Mouse (Mus musculus): Measurements from ENCODE around the gene Nkx1-2. TPM values are rescaled to one million over a fixed set of nuclear protein-coding genes. Genes with fewer than 3 reads are reported as not detected.

The Nkx1-2 gene
- polyA plus RNA-seq, 1 experiment from 2014 or later, result 0.46 TPM

DNA sequence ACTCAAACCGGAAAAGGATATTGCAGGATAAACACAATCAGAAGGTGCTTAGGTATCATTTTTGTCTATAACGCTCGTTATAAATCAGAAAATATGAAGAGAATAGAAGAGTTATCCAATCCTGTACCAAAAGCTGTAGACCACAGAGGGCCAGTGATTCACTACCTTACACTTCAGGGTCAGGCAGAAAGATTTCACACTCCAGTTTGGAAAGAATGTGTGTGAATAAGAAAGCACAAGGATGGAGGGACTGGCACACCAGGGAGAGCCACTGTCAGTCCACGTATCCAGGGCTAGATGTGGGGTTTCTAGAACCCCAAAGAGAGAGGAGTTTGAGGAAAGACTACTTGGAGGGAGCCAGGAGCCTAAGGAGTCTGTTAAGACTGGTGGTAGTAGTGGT is 22.5 kb downstream of the Nkx1-2 start:
- WGBS, result 61% methylated on average over 4 of the region's 4 CpGs
- Histone ChIP-seq H3K4me2 (peak overlapping the region; percentile 79), H3K27me3 (replicated peaks) (0 out of 2 replicates have a peak, but pooled peaks cover 3% of the 10 kb centered on the region)

DNA sequence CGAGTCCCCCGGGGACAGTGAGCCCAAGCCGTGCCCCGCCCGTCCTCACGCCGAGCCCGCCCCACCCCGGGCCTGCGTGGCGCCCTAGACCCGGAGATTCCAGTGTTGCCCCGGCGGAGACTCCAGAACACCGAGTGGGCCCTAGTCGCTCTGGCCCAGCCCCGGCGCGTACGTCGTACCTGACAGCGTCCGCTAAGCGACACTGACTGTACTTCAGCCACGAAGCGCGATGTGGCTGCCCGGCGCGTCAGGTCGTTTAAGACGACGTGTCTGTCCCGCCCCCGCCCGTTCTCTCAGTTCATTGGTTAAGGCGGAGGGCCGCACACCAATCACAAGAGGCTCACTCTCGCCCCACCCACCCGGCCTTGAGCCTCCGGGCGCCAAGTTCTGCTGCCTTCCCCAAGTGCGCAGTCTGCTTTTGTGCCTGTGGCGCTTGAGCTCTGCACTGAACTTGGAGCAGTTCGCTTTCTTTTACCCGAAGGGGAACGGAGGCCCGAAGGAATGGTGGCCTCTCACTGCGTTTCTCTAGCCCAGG is 23.3 kb downstream of the Nkx1-2 start, which contains the start of gene Oat:
TSS of gene Oat (minus strand) at position 283 of the 535 bp plus-strand sequence.
- H3K4me2 ChIP-seq, result peak within 1 kb of the TSS; percentile 79
- peak; percentile 98 for ATAC-seq (ENCODE audit: low FRiP score)
- H3K9me3 ChIP-seq (replicated peaks), result no peaks in the 10 kb centered on the region
- under 1% methylated on average over 49 of the region's 49 CpGs for WGBS
- peak within 1 kb of the TSS; percentile 95 for H3K27ac ChIP-seq (replicated peaks)
- H3K4me1 ChIP-seq, result peaks cover 14% of the 10 kb centered on the region
- no peaks in the 10 kb centered on the region for H3K36me3 ChIP-seq
- H3K9ac ChIP-seq (replicated peaks), result peak within 1 kb of the TSS; percentile 65
- 0 out of 2 replicates have a peak, but pooled peaks cover 3% of the 10 kb centered on the region for H3K27me3 ChIP-seq (replicated peaks)
- peak within 1 kb of the TSS; percentile 82 for H3K4me3 ChIP-seq (replicated peaks)

More for the DNA sequence above, 22.5 kb downstream of the Nkx1-2 start:
- Histone ChIP-seq H3K9me3 (replicated peaks) (no peaks in the 10 kb centered on the region), H3K4me3 (replicated peaks) (peak overlapping the region; percentile 82), H3K4me1 (peaks cover 14% of the 10 kb centered on the region), H3K36me3 (no peaks in the 10 kb centered on the region), H3K9ac (replicated peaks) (no peak overlapping the region), H3K27ac (replicated peaks) (no peak overlapping the region)
- ATAC-seq (ENCODE audit: low FRiP score), result no peak

DNA sequence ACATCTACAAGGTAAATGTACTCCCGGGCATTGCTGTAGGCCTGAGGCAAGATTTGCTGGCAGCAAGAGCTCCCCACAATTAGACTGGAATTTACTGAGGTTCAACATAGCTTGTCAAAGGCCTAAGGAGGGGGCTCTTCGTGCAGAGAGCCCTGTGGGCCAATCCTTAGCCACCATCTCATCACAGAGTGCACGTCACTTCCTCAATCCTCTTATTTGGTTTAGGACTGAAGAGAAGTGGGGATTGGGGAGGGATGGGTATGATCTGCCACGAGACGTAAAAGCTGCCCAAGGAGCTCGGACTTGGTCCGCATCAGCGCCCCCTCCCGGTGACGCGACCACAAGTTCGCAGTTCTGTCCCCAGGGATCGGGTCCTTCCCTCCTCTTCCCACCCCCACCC is 23.8 kb downstream of the Nkx1-2 start:
- Histone ChIP-seq H3K36me3 (no peaks in the 10 kb centered on the region), H3K9ac (replicated peaks) (peak overlapping the region; percentile 65), H3K4me3 (replicated peaks) (peak overlapping the region; percentile 82), H3K27me3 (replicated peaks) (0 out of 2 replicates have a peak, but pooled peaks cover 3% of the 10 kb centered on the region), H3K9me3 (replicated peaks) (no peaks in the 10 kb centered on the region), H3K27ac (replicated peaks) (peak overlapping the region; percentile 95), H3K4me1 (peaks cover 14% of the 10 kb centered on the region), H3K4me2 (peak overlapping the region; percentile 79)
- 0% methylated on average over 13 of the region's 13 CpGs for WGBS
- peak; percentile 94 for ATAC-seq (ENCODE audit: low FRiP score)

DNA sequence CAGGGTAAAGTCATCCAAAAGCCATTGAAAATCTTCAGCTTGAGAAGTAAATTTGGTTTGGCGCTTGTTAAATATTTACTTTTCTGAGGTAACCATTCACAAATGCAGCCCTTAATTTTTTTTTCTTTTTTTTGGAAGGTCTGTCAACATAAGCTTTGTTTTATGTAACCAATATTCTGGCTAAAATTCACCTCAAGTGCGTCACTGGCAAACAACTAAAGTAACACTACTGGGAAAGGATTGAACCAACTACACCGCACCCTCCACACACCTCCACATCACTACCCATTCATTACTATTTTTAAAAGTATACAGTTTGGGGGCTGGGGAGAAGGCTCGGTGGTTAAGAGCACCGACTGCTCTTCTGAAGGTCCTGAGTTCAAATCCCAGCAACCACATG is 24.8 kb downstream of the Nkx1-2 start:
- H3K4me3 ChIP-seq (replicated peaks), result no peak overlapping the region
- no peaks in the 10 kb centered on the region for H3K36me3 ChIP-seq
- H3K9me3 ChIP-seq (replicated peaks), result no peaks in the 10 kb centered on the region
- no peak overlapping the region for H3K27ac ChIP-seq (replicated peaks)
- no peak overlapping the region for H3K9ac ChIP-seq (replicated peaks)
- 0 out of 2 replicates have a peak, but pooled peaks cover 3% of the 10 kb centered on the region for H3K27me3 ChIP-seq (replicated peaks)
- 92% methylated on average over 5 of the region's 5 CpGs for WGBS
- peaks cover 19% of the 10 kb centered on the region for H3K4me1 ChIP-seq
- no peak for ATAC-seq (ENCODE audit: low FRiP score)
- no peak overlapping the region for H3K4me2 ChIP-seq

DNA sequence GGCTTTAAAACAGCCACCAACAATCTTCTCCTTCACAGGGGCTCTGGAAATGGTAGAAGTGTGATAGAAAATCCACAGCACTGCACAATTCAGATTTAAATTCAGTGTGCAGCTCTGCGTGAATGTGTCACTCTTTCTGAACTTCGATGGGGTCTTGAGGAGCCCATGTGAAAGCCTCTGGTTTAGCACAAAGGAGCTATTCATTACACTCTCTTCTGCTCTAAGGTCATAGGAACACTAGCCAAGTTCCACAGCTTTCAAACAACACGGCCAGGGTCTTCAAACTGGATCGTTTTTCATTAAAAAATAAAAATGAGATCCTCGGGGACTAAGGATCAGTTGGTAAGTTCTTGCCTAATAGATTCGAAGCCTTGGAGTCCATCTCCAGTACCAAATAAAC is 26.2 kb downstream of the Nkx1-2 start:
- Histone ChIP-seq H3K9me3 (replicated peaks) (no peaks in the 10 kb centered on the region), H3K27me3 (replicated peaks) (0 out of 2 replicates have a peak, but pooled peaks cover 3% of the 10 kb centered on the region), H3K9ac (replicated peaks) (no peak overlapping the region), H3K4me3 (replicated peaks) (no peak overlapping the region), H3K4me2 (0 out of 2 replicates have a peak overlapping the region, but pooled peaks have one; percentile 7), H3K27ac (replicated peaks) (peak overlapping the region; percentile 60), H3K36me3 (0 out of 2 replicates have a peak, but pooled peaks cover 4% of the 10 kb centered on the region), H3K4me1 (peaks cover 22% of the 10 kb centered on the region)
- WGBS, result 37% methylated on average over 6 of the region's 6 CpGs
- ATAC-seq (ENCODE audit: low FRiP score), result no peak

DNA sequence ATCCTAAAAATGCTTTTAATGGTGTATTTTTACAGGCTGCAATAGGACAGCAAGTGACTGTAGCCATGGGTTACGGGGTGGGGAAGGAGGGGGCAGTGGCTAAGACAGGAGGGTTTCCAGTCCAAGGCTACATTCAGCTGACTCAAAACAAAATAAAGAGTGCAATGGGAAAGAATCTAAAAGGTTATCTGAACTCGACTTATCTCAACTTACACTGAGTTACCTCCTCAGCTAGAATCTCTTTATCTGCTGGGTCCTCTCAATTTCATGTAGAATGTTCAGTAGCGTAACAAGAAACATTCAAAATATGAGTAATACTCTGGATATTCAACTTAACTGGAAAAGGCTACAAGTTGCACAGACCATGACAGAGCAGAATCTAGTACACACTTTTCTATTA is 26.7 kb downstream of the Nkx1-2 start:
- peaks cover 22% of the 10 kb centered on the region for H3K4me1 ChIP-seq
- no peak overlapping the region for H3K4me3 ChIP-seq (replicated peaks)
- WGBS, result 78% methylated on average over 3 of the region's 3 CpGs
- no peak overlapping the region for H3K9ac ChIP-seq (replicated peaks)
- H3K4me2 ChIP-seq, result no peak overlapping the region
- ATAC-seq (ENCODE audit: low FRiP score), result no peak
- H3K27me3 ChIP-seq (replicated peaks), result 0 out of 2 replicates have a peak, but pooled peaks cover 3% of the 10 kb centered on the region
- H3K36me3 ChIP-seq, result 0 out of 2 replicates have a peak, but pooled peaks cover 4% of the 10 kb centered on the region
- H3K9me3 ChIP-seq (replicated peaks), result no peaks in the 10 kb centered on the region
- H3K27ac ChIP-seq (replicated peaks), result peak overlapping the region; percentile 60

DNA sequence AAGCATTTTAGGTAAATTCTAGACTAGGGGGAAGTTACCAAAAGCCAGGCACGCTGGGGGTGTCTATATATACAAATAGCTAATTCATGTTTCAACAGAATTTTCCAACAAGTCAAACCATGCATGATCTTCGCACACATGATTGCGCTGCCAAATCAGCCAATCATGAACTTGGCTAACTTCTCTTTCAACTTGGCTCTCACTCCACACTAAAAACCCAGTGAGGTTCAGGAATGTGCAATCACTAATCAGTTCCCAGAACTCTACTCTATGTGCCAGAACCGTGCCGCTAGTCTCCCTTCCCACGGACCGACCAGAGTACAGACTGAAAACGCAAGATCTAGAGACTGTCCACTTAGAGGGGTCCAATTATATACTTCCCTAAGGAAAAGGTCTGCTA is 28.0 kb downstream of the Nkx1-2 start:
- Histone ChIP-seq H3K27me3 (replicated peaks) (no peaks in the 10 kb centered on the region), H3K4me3 (replicated peaks) (no peak overlapping the region), H3K9me3 (replicated peaks) (no peaks in the 10 kb centered on the region), H3K9ac (replicated peaks) (no peak overlapping the region), H3K36me3 (0 out of 2 replicates have a peak, but pooled peaks cover 4% of the 10 kb centered on the region), H3K4me1 (peaks cover 20% of the 10 kb centered on the region), H3K27ac (replicated peaks) (no peak overlapping the region), H3K4me2 (0 out of 2 replicates have a peak overlapping the region, but pooled peaks have one; percentile 7)
- WGBS, result 82% methylated on average over 8 of the region's 8 CpGs
- ATAC-seq (ENCODE audit: low FRiP score), result no peak

DNA sequence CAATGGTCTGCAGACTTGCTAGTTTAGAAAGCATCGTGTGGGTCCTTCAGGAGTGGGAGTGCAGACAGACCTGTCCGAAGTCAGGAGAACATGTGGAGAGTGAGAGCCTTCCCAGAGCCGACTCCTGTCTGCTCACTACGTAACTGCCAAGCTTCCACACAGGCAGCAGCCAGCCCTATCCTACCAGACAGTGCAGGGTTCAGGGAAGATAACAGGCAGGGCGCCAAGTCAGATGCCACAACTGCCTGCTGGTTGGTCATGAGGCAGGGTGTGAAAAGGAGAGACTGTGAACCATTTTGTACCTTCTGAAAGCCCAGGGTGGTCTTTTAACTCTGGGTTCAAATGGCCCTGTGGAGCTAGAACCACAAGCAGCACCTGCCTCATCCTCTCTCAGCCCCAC is 29.4 kb downstream of the Nkx1-2 start:
- no peak overlapping the region for H3K4me3 ChIP-seq (replicated peaks)
- ATAC-seq (ENCODE audit: low FRiP score), result no peak
- no peak overlapping the region for H3K4me2 ChIP-seq
- no peak overlapping the region for H3K9ac ChIP-seq (replicated peaks)
- peaks cover 7% of the 10 kb centered on the region; the same call in 1 of the 2 replicates for H3K36me3 ChIP-seq
- 85% methylated on average over 5 of the region's 5 CpGs for WGBS
- H3K4me1 ChIP-seq, result peaks cover 12% of the 10 kb centered on the region
- H3K27me3 ChIP-seq (replicated peaks), result no peaks in the 10 kb centered on the region
- no peaks in the 10 kb centered on the region for H3K9me3 ChIP-seq (replicated peaks)
- no peak overlapping the region for H3K27ac ChIP-seq (replicated peaks)

DNA sequence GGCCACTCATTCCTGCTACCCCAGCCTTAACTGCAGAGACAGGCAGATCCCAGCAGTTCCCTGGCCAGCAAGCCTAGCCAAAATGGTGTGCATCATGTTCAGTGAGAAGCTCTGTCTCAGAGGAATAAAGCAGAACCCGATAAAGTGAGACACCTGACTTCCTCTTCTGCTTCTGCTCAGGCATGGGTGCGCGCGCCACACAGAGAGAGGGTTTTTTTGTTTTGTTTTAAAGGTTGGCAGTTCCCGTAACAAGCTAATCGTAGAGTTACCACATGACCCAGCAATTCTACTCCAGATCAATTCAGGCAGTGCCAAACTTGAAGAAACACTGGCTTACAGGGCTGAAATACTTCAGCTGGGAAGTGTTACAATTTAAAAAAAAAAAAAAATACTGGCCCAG is 30.6 kb downstream of the Nkx1-2 start:
- WGBS, result 74% methylated on average over 6 of the region's 6 CpGs
- Histone ChIP-seq H3K27ac (replicated peaks) (peak overlapping the region; percentile 18; the same call in 1 of the 2 replicates), H3K4me1 (peaks cover 9% of the 10 kb centered on the region; the same call in 1 of the 2 replicates), H3K9ac (replicated peaks) (no peak overlapping the region), H3K9me3 (replicated peaks) (no peaks in the 10 kb centered on the region), H3K4me2 (no peak overlapping the region), H3K36me3 (peaks cover 12% of the 10 kb centered on the region), H3K4me3 (replicated peaks) (no peak overlapping the region), H3K27me3 (replicated peaks) (no peaks in the 10 kb centered on the region)
- no peak for ATAC-seq (ENCODE audit: low FRiP score)

DNA sequence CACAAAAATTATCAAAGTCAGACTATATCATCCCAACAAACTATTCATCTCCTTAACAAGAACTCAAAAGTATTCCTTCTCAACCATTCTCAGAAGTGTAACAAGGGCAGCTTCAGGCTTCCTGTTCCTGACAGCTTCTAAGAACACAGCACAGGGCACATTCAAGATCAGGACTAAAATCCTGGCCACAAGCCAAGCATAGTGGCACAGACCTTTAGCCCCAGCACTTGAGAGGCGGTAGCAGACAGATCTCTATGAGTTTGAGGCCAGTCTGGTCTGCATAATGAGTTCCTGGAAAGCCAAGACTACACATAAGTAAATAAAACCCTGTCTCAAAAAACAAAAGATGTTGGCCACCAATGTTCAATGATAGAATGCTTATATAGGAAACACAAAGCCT is 33.6 kb downstream of the Nkx1-2 start:
- ATAC-seq (ENCODE audit: low FRiP score), result no peak
- WGBS, result 58% methylated on average over 1 of the region's 1 CpGs
- Histone ChIP-seq H3K4me3 (replicated peaks) (no peak overlapping the region), H3K27me3 (replicated peaks) (no peaks in the 10 kb centered on the region), H3K4me1 (peaks cover 9% of the 10 kb centered on the region; the same call in 1 of the 2 replicates), H3K27ac (replicated peaks) (no peak overlapping the region), H3K4me2 (no peak overlapping the region), H3K9me3 (replicated peaks) (no peaks in the 10 kb centered on the region), H3K9ac (replicated peaks) (no peak overlapping the region), H3K36me3 (peaks cover 38% of the 10 kb centered on the region)

DNA sequence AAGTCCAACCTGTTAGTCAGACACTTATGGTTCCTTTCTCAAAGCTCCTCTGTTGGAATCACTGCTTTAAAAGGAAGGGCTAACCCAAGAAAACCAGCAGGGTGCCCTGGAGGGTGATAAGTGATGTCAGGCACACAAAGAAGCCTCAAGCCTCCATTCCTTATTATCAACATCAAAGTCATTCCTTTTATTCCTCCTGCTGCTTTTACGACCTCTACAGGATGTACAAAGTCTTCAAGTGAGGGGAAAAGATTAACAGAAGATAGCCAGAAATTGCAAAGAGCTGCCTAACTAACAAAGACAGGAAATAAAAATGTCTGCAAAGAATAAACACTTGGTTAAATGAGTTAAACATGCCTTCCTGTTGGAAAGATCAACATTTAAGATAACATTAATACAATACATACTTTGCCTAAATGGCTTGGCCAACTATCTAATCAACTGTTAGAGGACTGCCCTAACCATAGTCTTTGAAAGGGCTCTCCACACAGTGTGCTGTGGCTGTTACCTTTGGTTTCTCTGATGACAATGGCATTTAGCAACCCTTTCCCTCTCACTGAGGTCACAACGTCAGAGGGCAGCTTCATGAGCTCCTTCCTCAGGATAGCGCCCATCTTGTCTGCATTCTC is 40.2 kb downstream of the Nkx1-2 start:
- Histone ChIP-seq H3K9me3 (replicated peaks) (no peaks in the 10 kb centered on the region), H3K27me3 (replicated peaks) (no peaks in the 10 kb centered on the region), H3K4me3 (replicated peaks) (no peak overlapping the region), H3K4me2 (no peak overlapping the region), H3K9ac (replicated peaks) (no peak overlapping the region), H3K27ac (replicated peaks) (no peak overlapping the region), H3K4me1 (0 out of 2 replicates have a peak, but pooled peaks cover 3% of the 10 kb centered on the region), H3K36me3 (peaks cover 65% of the 10 kb centered on the region)
- 25% methylated on average over 3 of the region's 3 CpGs for WGBS
- ATAC-seq (ENCODE audit: low FRiP score), result no peak
